Mouse (Mus musculus) embryonic fibroblast, embryonic 13.5 days (primary cell): ENCODE measurements around the gene Dirc2. TPM values are rescaled to one million over a fixed set of nuclear protein-coding genes. Genes with fewer than 3 reads are reported as not detected.

Source experiments
- H3K27ac ChIP-seq: 2 replicates; pipeline ENCODE4 v1.5.1; 2012; ENCODE audit warnings: low read length, control low read depth, inconsistent platforms; ENCODE audit not compliant: insufficient read depth
- H3K4me1 ChIP-seq: 2 replicates; pipeline ENCODE4 v1.6.1; 2011; ENCODE audit warnings: low read length; ENCODE audit not compliant: control insufficient read depth, insufficient read depth
- H3K4me3 ChIP-seq: 2 replicates; pipeline ENCODE4 v1.5.1; 2011; ENCODE audit warnings: mild to moderate bottlenecking, control low read depth, low read length; ENCODE audit not compliant: insufficient read depth
- CTCF ChIP-seq: IDR thresholded peaks from 2 replicates; pipeline ENCODE4 v1.5.1; 2011; ENCODE audit warnings: mild to moderate bottlenecking, control low read depth, low read length, moderate library complexity, borderline replicate concordance; ENCODE audit not compliant: insufficient read depth
- POLR2A ChIP-seq: IDR thresholded peaks from 2 replicates; pipeline ENCODE4 v1.6.1; 2011; ENCODE audit warnings: low read depth, mild to moderate bottlenecking, control low read depth, low read length, moderate library complexity
- polyA plus RNA-seq: library from polyadenylated mRNA; stranded (reverse); fragments of >200 nt; gene quantifications from 2 replicates; pipeline ENCODE4 v1.2.4, GENCODE M21; 2011; ENCODE audit warnings: low read depth; ENCODE audit not compliant: missing spikeins, insufficient read length

The Dirc2 gene
- polyA plus RNA-seq, 1 experiment = 27.6 TPM

GRCm38 (mm10) chr16:35716257-35716656 is 52.9 kb downstream of the Dirc2 start:
- no peak for TF ChIP-seq CTCF
- TF ChIP-seq POLR2A = no peak
- Histone ChIP-seq H3K4me3 (no peak overlapping the region), H3K4me1 (no peaks in the 10 kb centered on the region), H3K27ac (no peak overlapping the region)

DNA sequence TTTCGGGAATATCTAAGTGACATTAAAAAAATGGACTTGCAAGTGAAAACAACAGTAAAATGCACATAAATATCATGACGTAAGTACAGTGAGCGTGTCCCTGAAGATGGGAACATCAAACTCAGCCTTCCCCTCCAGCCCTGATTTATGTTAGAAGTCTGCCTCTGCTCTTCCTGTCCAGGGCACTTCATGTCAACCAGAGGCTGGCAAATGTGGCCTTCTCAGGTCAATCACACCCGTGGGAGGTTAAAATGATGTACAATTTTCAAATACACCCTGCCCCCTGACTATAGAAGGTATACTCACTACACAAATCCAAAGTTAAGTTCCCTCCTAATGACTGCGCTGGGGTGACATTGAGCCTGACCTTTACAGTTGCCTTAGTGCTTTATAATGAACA is 53.4 kb downstream of the Dirc2 start:
- Histone ChIP-seq H3K4me1 (no peaks in the 10 kb centered on the region), H3K4me3 (no peak overlapping the region), H3K27ac (no peak overlapping the region)
- TF ChIP-seq POLR2A (no peak), CTCF (no peak)

DNA sequence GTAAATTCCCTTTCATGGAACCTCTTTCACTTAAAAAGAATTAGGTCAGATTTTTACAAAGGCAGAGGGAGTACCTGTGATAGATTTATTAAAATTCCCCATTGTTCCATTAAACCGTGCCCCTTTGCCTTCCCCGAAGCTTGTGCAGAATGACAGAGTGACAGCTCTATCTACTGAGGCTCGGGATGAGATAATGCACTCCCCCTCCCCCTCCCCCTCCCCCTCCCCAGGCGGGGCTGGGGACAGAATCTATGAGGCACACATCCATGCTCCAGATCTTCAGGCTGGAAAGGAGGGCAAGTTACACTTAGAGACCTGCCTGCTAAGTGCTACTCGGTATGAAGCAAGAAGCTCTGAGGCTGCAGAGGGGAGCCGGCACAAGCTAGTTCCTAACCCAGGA is 53.8 kb downstream of the Dirc2 start:
- TF ChIP-seq CTCF (no peak), POLR2A (no peak)

DNA sequence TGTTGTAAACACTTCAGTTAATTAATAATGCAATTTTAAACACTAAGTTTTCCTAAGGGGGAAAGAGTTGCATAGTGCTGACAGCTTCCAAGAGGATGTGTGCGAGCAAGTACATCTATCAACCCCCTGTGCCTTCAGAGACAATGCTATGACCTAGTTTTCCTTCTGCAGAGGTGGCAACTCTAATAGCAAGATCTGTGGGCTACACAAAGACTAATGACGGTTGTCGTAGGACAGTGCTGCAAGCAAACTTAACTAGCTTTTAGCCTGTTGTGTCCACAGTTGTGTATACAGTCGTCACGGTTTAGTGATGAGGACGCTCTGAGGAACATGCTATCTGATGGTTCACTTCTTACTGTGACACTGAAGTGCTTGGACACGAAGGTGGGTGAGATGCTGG is 54.5 kb downstream of the Dirc2 start:
- no peak overlapping the region for H3K27ac ChIP-seq
- H3K4me3 ChIP-seq = no peak overlapping the region
- no peaks in the 10 kb centered on the region for H3K4me1 ChIP-seq
- TF ChIP-seq POLR2A (no peak), CTCF (no peak)

More for the DNA sequence above, 53.8 kb downstream of the Dirc2 start:
- Histone ChIP-seq H3K27ac (no peak overlapping the region), H3K4me3 (no peak overlapping the region), H3K4me1 (no peaks in the 10 kb centered on the region)

DNA sequence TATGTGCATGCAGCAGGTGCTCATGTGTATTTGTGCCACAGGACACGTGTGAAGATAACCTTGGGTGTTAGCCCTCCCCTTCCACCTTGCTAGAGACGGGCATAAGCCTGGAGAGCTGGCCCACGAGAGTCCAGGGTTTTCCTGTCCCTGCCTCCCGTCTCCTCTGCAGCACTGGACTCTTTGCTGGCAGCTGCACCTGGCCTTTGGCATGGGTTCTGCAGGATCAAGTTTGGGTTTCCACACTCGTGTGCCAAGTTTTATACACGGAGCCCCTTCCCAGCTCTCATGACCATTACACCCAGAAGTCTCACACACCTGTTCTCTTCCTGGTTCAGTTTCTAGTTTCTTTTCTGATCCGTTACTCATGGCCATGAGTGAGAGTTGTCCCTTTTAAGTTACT is 55.5 kb downstream of the Dirc2 start:
- no peak for TF ChIP-seq POLR2A
- no peak for TF ChIP-seq CTCF
- Histone ChIP-seq H3K27ac (no peak overlapping the region), H3K4me3 (no peak overlapping the region), H3K4me1 (no peaks in the 10 kb centered on the region)

GRCm38 (mm10) chr16:35711004-35711403 is 58.2 kb downstream of the Dirc2 start:
- Histone ChIP-seq H3K4me3 (no peak overlapping the region), H3K27ac (no peak overlapping the region), H3K4me1 (no peaks in the 10 kb centered on the region)
- TF ChIP-seq POLR2A = no peak
- TF ChIP-seq CTCF = no peak

GRCm38 (mm10) chr16:35707004-35707403 is 62.2 kb downstream of the Dirc2 start:
- Histone ChIP-seq H3K27ac (no peak overlapping the region), H3K4me1 (no peaks in the 10 kb centered on the region), H3K4me3 (no peak overlapping the region)
- TF ChIP-seq CTCF (no peak), POLR2A (no peak)

- no peak overlapping the region for H3K4me3 ChIP-seq
- TF ChIP-seq CTCF (no peak), POLR2A (no peak)
- H3K4me1 ChIP-seq = no peaks in the 10 kb centered on the region
- no peak overlapping the region for H3K27ac ChIP-seq
Measured at GRCm38 (mm10) chr16:35704796-35705195, 64.4 kb downstream of the Dirc2 start.

DNA sequence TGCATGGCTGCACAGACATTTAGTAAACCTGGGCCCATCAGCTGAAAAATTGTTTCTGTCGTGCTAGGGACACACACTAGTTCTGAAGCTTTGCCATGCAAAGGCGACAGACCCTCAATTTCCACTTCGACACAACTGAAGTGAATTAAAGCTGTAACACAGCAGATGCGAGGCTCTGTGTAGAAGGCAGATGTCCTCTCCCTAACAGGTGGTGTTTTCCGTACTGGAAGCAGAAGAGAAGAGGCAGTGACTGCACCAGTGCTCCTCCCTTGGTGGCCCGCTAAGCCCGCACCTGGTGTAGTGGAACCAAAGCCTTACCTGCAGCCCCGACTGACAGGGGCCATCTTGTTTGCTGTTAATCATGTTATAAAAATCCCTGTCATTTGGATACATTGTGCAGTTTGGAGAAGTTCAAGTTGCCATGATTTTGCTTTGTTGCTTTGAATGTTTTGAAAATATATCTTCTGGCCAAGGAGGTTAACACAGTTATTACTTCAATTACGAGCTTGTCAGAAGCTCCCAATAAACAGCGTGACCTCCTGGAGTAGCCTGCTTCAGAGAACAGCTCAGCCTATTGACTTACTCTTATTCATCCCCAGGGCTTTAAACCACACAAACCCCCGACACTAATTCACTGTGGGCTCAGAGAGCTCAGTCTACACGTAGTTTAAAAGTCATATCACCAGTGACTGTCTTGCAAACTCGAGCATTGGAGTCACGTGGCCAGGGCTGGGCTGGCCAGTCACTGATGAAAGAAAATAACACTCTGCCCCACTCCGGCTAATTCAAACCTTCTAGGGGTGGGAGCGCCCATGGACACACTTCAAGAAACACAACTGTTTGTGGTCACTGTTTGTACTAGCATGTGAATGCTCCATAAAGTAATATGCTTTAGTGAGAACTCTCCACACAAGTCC is 65.1 kb downstream of the Dirc2 start:
- no peaks in the 10 kb centered on the region for H3K4me1 ChIP-seq
- TF ChIP-seq CTCF = no peak
- TF ChIP-seq POLR2A = no peak
- H3K4me3 ChIP-seq = no peak overlapping the region
- no peak overlapping the region for H3K27ac ChIP-seq

- TF ChIP-seq CTCF (no peak), POLR2A (no peak)
- Histone ChIP-seq H3K27ac (no peak overlapping the region), H3K4me3 (no peak overlapping the region), H3K4me1 (no peaks in the 10 kb centered on the region)
Measured at GRCm38 (mm10) chr16:35701823-35702222, 67.3 kb downstream of the Dirc2 start.

GRCm38 (mm10) chr16:35696103-35696502 is 73.1 kb downstream of the Dirc2 start:
- TF ChIP-seq CTCF (no peak), POLR2A (no peak)
- Histone ChIP-seq H3K4me1 (no peaks in the 10 kb centered on the region), H3K27ac (no peak overlapping the region), H3K4me3 (no peak overlapping the region)
